Mouse (Mus musculus) brain, embryonic 14.5 days (tissue): ENCODE measurements at regions not wholly inside any gene's neighbourhood (a gene's known extent, or its start where the extent isn't known, plus 50 kb on each side); places are given as distances from the start of the nearest gene placed in this dataset.

ENCODE experiments used
- CTCF ChIP-seq: fragments of 200-500 bp; IDR thresholded peaks from 2 replicates; pipeline ENCODE4 v1.5.1; 2012; ENCODE audit warnings: inconsistent platforms, mild to moderate bottlenecking, moderate library complexity, borderline replicate concordance; ENCODE audit not compliant: insufficient read depth, insufficient read length; ENCODE audit errors: extremely low read depth
- POLR2A ChIP-seq: fragments of 200-500 bp; IDR thresholded peaks from 2 replicates; pipeline ENCODE4 v1.6.1; 2012; ENCODE audit warnings: mild to moderate bottlenecking, inconsistent platforms, borderline replicate concordance; ENCODE audit not compliant: poor library complexity, insufficient read depth, insufficient read length, severe bottlenecking; ENCODE audit errors: extremely low read depth

DNA sequence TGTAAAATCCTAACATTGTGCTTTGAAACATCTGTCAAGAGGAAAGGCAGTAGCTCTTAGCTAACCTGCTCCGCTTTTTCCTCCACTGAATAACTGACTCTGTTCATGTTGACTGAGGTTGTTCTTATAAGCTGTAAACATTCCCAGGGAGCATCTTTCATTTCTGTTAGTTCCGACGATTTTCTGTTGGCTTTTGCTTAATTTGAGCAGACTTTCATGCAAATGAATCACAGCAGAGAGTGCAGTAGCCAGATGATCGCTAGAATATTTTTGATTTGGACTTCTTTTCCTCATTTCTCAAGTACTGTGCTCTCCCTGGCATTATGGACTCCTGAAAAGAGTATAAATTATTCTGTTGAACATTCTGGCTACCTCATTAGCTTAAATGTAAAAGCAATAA lies 713.9 kb upstream of the Slc39a10 start:
- TF ChIP-seq POLR2A (no peak), CTCF (no peak)
